Mouse (Mus musculus) G1E (cell line): ENCODE data around the gene Nif3l1. TPM values are rescaled to one million over a fixed set of nuclear protein-coding genes. Genes with fewer than 3 reads are reported as not detected.

Experiments
- ATAC-seq: 2 replicates; pipeline ENCODE4 v1.8.0; 2016; ENCODE audit warnings: mild to moderate bottlenecking; ENCODE audit not compliant: insufficient number of reproducible peaks, poor library complexity, low FRiP score, severe bottlenecking; ENCODE audit errors: extremely low read depth
- DNase-seq: peaks from one replicate; pipeline ENCODE4 v3.0.0; 2012; ENCODE audit warnings: low spot score
- H3K27me3 ChIP-seq: 2 replicates; pipeline ENCODE4 v1.6.1; 2012; ENCODE audit warnings: mild to moderate bottlenecking, low read length, inconsistent platforms; ENCODE audit not compliant: insufficient read depth
- H3K36me3 ChIP-seq: replicated peaks from 2 replicates; pipeline ENCODE3; 2012; ENCODE audit warnings: mild to moderate bottlenecking, inconsistent platforms
- H3K4me1 ChIP-seq: 2 replicates; pipeline ENCODE4 v1.6.1; 2012; ENCODE audit warnings: low read depth, low read length, inconsistent platforms, mixed read lengths; ENCODE audit not compliant: insufficient read depth
- H3K4me3 ChIP-seq: 2 replicates; pipeline ENCODE4 v1.5.1; 2012; ENCODE audit warnings: low read depth, mild to moderate bottlenecking, inconsistent platforms, low read length, moderate library complexity, mixed read lengths
- H3K9me3 ChIP-seq: replicated peaks from 2 replicates; pipeline ENCODE4 v1.6.1; 2012; ENCODE audit warnings: inconsistent platforms
- CTCF ChIP-seq: IDR thresholded peaks from 2 replicates; pipeline ENCODE4 v1.5.1; 2012; ENCODE audit warnings: low read depth, low read length, inconsistent platforms, mixed read lengths
- GATA1 ChIP-seq: IDR thresholded peaks from 2 replicates; pipeline ENCODE4 v1.6.1; 2012; ENCODE audit warnings: borderline replicate concordance, low read length, inconsistent platforms, mixed read lengths
- GATA2 ChIP-seq: IDR thresholded peaks from 2 replicates; pipeline ENCODE4 v1.6.1; 2012; ENCODE audit warnings: low read depth, low read length, inconsistent platforms, borderline replicate concordance
- POLR2AphosphoS5 ChIP-seq: IDR thresholded peaks from 2 replicates; pipeline ENCODE4 v1.6.1; 2012; ENCODE audit warnings: low read depth, low read length, inconsistent platforms; ENCODE audit not compliant: insufficient replicate concordance
- TAL1 ChIP-seq: conservative IDR thresholded peaks from 2 replicates; pipeline ENCODE4 v1.6.1; 2012; ENCODE audit warnings: low read depth, low read length, inconsistent platforms, mixed read lengths
- polyA plus RNA-seq: library from polyadenylated mRNA; stranded (reverse); fragments of >175 nt; gene quantifications from 2 replicates; pipeline ENCODE4 v1.2.3, GENCODE M21; 2012
- total RNA-seq, 2 experiments: library from RNA; stranded (forward) in 1 of 2; stranded (reverse) in 1 of 2; fragments of 200-1000 nt in 1 of 2; fragments of >200 nt in 1 of 2; fragmentation: Nextera tagmentation in 1 of 2; gene quantifications; 2 replicates each; pipeline ENCODE4 v1.2.3; 2014 to 2017

The Nif3l1 gene
- total and polyA plus RNA-seq, 3 experiments = 10.1 to 69.5 (median 48.7) TPM

- peaks cover 86% of the 10 kb centered on the region for H3K36me3 ChIP-seq
- no peak overlapping the region for H3K4me3 ChIP-seq
- DNase-seq (no peak), ATAC-seq (no peak)
- no peaks in the 10 kb centered on the region for H3K9me3 ChIP-seq
- TF ChIP-seq POLR2AphosphoS5 = no peak
- TF ChIP-seq TAL1 = no peak
- TF ChIP-seq GATA2 = no peak
- TF ChIP-seq GATA1 = no peak
- no peak for TF ChIP-seq CTCF
- H3K27me3 ChIP-seq = no peaks in the 10 kb centered on the region
- peaks cover 10% of the 10 kb centered on the region; the same call in 1 of the 2 replicates for H3K4me1 ChIP-seq
These were observed 36.8 kb upstream of the Nif3l1 start for GRCm38 (mm10) chr1:58408141-58408540.

GRCm38 (mm10) chr1:58409553-58410197 lies 35.3 kb upstream of the Nif3l1 start:
- peaks cover 86% of the 10 kb centered on the region for H3K36me3 ChIP-seq
- TF ChIP-seq POLR2AphosphoS5 (no peak), GATA2 (no peak), TAL1 (no peak), GATA1 (no peak), CTCF (no peak)
- no peaks in the 10 kb centered on the region for H3K27me3 ChIP-seq
- H3K4me1 ChIP-seq = peaks cover 13% of the 10 kb centered on the region
- H3K9me3 ChIP-seq = no peaks in the 10 kb centered on the region
- no peak for ATAC-seq
- H3K4me3 ChIP-seq = no peak overlapping the region
- DNase-seq = no peak

GRCm38 (mm10) chr1:58410198-58410588 lies 34.8 kb upstream of the Nif3l1 start:
- DNase-seq (no peak), ATAC-seq (no peak)
- peaks cover 13% of the 10 kb centered on the region for H3K4me1 ChIP-seq
- peaks cover 90% of the 10 kb centered on the region for H3K36me3 ChIP-seq
- H3K27me3 ChIP-seq = no peaks in the 10 kb centered on the region
- no peaks in the 10 kb centered on the region for H3K9me3 ChIP-seq
- TF ChIP-seq GATA2 (no peak), TAL1 (no peak), CTCF (no peak), POLR2AphosphoS5 (no peak), GATA1 (no peak)
- no peak overlapping the region for H3K4me3 ChIP-seq

GRCm38 (mm10) chr1:58410776-58411175 lies 34.2 kb upstream of the Nif3l1 start:
- no peaks in the 10 kb centered on the region for H3K9me3 ChIP-seq
- H3K27me3 ChIP-seq = no peaks in the 10 kb centered on the region
- peaks cover 13% of the 10 kb centered on the region for H3K4me1 ChIP-seq
- ATAC-seq (no peak), DNase-seq (no peak)
- peaks cover 92% of the 10 kb centered on the region for H3K36me3 ChIP-seq
- TF ChIP-seq CTCF (no peak), GATA2 (no peak), TAL1 (no peak), GATA1 (no peak), POLR2AphosphoS5 (no peak)
- no peak overlapping the region for H3K4me3 ChIP-seq

- no peak for ATAC-seq
- TF ChIP-seq GATA2 = no peak
- TF ChIP-seq TAL1 = no peak
- TF ChIP-seq GATA1 = no peak
- TF ChIP-seq POLR2AphosphoS5 = no peak
- TF ChIP-seq CTCF = no peak
- H3K9me3 ChIP-seq = no peaks in the 10 kb centered on the region
- H3K4me1 ChIP-seq = peaks cover 44% of the 10 kb centered on the region
- H3K27me3 ChIP-seq = no peaks in the 10 kb centered on the region
- peaks cover 94% of the 10 kb centered on the region for H3K36me3 ChIP-seq
- H3K4me3 ChIP-seq = no peak overlapping the region
- no peak for DNase-seq
These were observed 29.5 kb upstream of the Nif3l1 start for GRCm38 (mm10) chr1:58415442-58415841.

DNA sequence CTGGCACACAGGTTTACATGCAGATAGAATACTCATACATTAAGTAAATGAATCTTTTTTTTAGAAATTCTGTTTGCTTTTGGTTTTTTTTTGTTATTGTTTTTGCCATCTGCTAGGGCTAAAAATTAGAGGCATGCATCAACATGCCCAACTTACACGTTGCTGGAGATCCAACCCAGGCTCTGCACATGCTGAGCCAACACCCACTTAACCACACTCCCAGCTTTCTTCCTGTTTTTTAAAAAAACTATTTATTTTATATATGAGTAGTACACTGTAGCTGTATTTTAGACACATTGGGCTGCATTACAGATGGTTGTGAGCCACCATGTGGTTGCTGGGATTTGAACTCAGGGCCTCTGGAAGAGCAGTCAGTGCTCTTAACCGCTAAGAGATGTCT lies 28.9 kb upstream of the Nif3l1 start:
- H3K9me3 ChIP-seq = no peaks in the 10 kb centered on the region
- TF ChIP-seq POLR2AphosphoS5 = no peak
- TF ChIP-seq GATA1 = no peak
- no peak for TF ChIP-seq CTCF
- TF ChIP-seq GATA2 = no peak
- TF ChIP-seq TAL1 = no peak
- H3K27me3 ChIP-seq = no peaks in the 10 kb centered on the region
- no peak for DNase-seq
- H3K4me3 ChIP-seq = no peak overlapping the region
- H3K36me3 ChIP-seq = peaks cover 92% of the 10 kb centered on the region
- H3K4me1 ChIP-seq = peaks cover 41% of the 10 kb centered on the region
- no peak for ATAC-seq
